Mouse (Mus musculus): ENCODE measurements around the gene Hpse. TPM values are rescaled to one million over a fixed set of nuclear protein-coding genes. Genes with fewer than 3 reads are reported as not detected.

Gene Hpse
- polyA plus RNA-seq (2012) = not detected in 2 replicates

DNA sequence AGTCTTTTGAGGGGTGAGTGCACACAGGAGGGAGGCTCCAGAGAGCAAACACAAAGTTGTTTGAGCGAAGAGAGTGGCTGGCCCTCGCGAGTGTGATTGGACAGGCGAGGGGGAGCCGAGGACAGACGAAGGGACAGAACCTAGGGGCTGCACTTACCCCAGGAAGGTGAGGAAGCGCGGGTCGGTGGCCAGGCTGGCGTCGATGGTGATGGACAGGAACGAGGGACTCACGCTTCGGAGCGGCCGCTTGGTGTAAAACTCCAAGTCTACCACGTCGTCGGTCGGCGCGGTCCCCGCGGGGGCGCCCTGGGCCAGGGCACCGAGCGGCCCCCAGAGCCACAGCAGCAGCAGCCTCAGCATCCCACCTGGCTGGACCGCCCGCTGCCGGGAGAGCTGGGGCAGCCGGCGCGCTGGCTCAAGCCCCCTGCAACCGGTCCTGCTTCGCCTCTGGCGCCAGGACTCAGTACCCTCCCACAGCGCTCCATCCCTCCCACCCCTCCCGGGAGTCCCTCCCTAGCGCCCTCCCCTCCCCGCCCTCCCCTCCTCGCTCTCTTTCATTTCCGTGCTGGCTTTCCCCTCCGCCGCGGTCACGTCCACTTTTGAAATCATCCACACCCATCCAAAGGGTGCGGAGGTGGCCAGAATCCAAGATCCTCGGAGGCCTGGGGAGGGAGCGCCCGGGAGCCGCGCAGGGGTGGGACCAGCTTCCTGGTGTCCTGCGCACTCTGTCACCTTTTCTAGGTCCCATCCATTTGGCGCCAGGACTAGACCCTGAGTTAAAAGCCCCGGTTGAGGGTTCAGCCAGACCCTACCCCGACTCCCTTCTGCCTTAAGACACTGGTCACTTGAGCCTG, at the start of gene Hpse:
Gene Hpse (minus strand): TSS at position 482 of the 854 bp plus-strand sequence.
- Histone ChIP-seq H3K36me3 (ENCODE audit: control insufficient read depth) (no peaks in the 10 kb centered on the region), H3K4me1 (ENCODE audit: control insufficient read depth) (peaks cover 2% of the 10 kb centered on the region; the same call in 1 of the 2 replicates), H3K9me3 (ENCODE audit: control insufficient read depth, low read length) (peaks cover 6% of the 10 kb centered on the region), H3K27me3 (ENCODE audit: control insufficient read depth) (peaks cover 31% of the 10 kb centered on the region), H3K4me3 (replicated peaks) (peak within 1 kb of the TSS; percentile 38)
- TF ChIP-seq TAL1 (IDR thresholded peaks at IDR 0.05; ENCODE audit: low read length) = no peak
- no peak for TF ChIP-seq GATA1 (IDR thresholded peaks at IDR 0.05; ENCODE audit: low read length)

DNA sequence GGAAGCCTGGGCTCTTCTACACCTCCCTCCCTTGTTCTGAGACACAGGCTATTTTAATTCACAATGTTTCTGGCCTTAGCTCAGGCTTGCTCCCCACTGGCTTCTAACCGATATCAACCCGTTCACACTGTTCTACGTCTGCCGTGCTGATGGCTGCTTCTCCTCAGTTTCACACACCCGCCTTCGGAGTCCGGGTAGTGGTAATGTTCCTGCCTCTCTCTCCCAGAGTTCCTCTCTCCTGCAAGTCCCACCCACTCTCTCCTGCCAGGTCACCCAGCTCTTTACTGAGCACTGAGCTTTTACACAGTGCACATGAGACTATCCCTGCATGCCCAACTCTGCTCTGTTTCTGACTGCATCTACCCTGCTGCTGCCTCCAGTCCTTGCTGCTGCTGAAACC, 46.5 kb upstream of the Hpse start:
- Histone ChIP-seq H3K4me3 (replicated peaks) (no peak overlapping the region), H3K9me3 (ENCODE audit: control insufficient read depth, low read length) (no peaks in the 10 kb centered on the region), H3K36me3 (ENCODE audit: control insufficient read depth) (peaks cover 98% of the 10 kb centered on the region), H3K27me3 (ENCODE audit: control insufficient read depth) (no peaks in the 10 kb centered on the region), H3K4me1 (ENCODE audit: control insufficient read depth) (no peaks in the 10 kb centered on the region)
- TF ChIP-seq TAL1 (IDR thresholded peaks at IDR 0.05; ENCODE audit: low read length) = no peak
- no peak for TF ChIP-seq GATA1 (IDR thresholded peaks at IDR 0.05; ENCODE audit: low read length)

DNA sequence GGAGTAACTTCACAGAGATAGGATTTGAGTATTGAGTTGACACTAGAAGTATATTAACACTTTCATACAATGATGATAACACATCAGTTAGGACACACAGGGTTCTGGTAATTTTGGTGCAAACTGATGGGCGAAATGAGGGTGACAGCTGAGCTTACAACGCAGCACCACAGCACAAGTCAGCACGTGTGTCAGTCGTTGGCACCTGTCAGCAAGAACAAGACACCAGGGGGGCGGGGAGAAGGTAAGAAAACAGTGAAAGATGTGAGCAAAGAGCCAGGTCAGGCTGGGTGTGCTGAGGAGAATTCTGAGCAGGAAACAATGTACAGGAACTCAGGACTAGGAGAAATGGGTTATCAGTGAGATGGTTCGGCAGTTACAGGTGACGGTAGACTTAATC, 42.2 kb upstream of the Hpse start:
- peaks cover 69% of the 10 kb centered on the region for H3K36me3 ChIP-seq (ENCODE audit: control insufficient read depth)
- no peaks in the 10 kb centered on the region for H3K27me3 ChIP-seq (ENCODE audit: control insufficient read depth)
- no peak overlapping the region for H3K4me3 ChIP-seq (replicated peaks)
- no peaks in the 10 kb centered on the region for H3K4me1 ChIP-seq (ENCODE audit: control insufficient read depth)
- peaks cover 4% of the 10 kb centered on the region for H3K9me3 ChIP-seq (ENCODE audit: control insufficient read depth, low read length)
- TF ChIP-seq TAL1 (IDR thresholded peaks at IDR 0.05; ENCODE audit: low read length) (no peak), GATA1 (IDR thresholded peaks at IDR 0.05; ENCODE audit: low read length) (no peak)

DNA sequence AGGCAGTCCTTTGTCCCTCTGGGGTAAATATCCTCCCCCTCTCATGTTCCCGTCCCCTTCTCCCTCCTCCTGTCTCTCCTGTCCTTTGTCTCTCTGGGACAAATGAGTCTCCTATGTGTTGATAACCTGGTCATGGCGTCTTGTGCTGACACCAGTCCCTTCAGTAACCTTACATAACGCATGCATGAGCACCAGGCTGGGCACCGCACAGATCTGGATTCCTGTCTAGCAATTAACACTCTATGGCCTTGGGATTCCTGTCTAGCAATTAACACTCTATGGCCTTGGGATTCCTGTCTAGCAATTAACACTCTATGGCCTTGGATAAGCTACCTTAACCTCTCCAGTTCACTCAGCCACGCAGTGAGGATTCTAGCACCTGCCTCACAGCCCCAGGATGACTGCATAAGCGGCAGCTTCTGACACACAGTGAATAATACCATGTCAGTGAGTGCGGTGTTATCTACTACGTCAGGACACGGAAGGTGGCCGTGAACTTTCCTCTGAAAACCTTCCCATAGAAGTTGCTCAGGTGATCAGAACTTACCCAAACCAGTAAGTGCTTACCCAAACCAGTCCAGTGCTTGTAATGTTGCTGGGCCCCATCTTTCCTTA, 40.6 kb upstream of the Hpse start:
- H3K4me1 ChIP-seq (ENCODE audit: control insufficient read depth) = no peaks in the 10 kb centered on the region
- H3K4me3 ChIP-seq (replicated peaks) = no peak overlapping the region
- peaks cover 4% of the 10 kb centered on the region for H3K9me3 ChIP-seq (ENCODE audit: control insufficient read depth, low read length)
- TF ChIP-seq GATA1 (IDR thresholded peaks at IDR 0.05; ENCODE audit: low read length) = no peak
- no peak for TF ChIP-seq TAL1 (IDR thresholded peaks at IDR 0.05; ENCODE audit: low read length)
- peaks cover 53% of the 10 kb centered on the region for H3K36me3 ChIP-seq (ENCODE audit: control insufficient read depth)
- no peaks in the 10 kb centered on the region for H3K27me3 ChIP-seq (ENCODE audit: control insufficient read depth)

DNA sequence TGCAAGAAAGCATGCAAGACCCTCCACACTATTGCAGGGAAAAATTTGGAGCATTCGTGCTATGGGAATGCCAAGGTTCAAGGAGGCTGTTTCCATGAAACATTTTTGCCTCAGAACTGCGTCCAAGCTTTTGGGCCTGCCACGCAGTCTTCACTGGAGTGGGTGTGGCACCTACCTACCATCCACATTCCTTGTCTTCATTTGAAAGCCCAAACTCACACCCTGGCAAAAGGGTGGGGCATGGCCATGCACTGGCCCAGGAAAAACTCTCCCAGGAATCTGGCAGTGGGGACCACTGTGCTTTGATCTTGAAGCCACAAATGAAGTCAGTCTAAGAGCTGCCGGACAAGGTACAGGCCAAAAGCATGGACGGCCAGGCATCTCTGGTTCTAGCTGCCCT, 38.6 kb upstream of the Hpse start:
- Histone ChIP-seq H3K36me3 (ENCODE audit: control insufficient read depth) (peaks cover 33% of the 10 kb centered on the region), H3K4me1 (ENCODE audit: control insufficient read depth) (no peaks in the 10 kb centered on the region), H3K27me3 (ENCODE audit: control insufficient read depth) (no peaks in the 10 kb centered on the region), H3K9me3 (ENCODE audit: control insufficient read depth, low read length) (peaks cover 4% of the 10 kb centered on the region), H3K4me3 (replicated peaks) (no peak overlapping the region)
- TF ChIP-seq TAL1 (IDR thresholded peaks at IDR 0.05; ENCODE audit: low read length) (no peak), GATA1 (IDR thresholded peaks at IDR 0.05; ENCODE audit: low read length) (no peak)

DNA sequence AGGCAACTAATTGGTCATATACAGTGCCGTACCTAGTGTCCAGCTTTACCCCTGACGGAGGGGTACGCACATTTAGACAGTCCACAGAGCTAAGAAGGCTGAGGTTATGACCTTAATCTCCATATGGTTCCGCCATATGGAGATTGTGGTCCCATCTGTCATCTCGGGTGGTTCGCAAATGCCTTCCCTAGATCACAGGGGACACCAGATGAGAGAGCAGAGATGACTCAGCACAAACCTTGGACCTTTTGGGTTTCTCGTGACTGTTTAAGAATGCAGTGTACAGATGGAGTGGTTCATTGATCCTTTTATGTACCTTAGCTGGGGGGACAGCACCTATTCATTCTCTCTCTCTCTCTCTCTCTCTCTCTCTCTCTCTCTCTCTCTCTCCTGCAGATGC, 33.9 kb upstream of the Hpse start:
- Histone ChIP-seq H3K27me3 (ENCODE audit: control insufficient read depth) (no peaks in the 10 kb centered on the region), H3K9me3 (ENCODE audit: control insufficient read depth, low read length) (peaks cover 4% of the 10 kb centered on the region), H3K36me3 (ENCODE audit: control insufficient read depth) (no peaks in the 10 kb centered on the region), H3K4me3 (replicated peaks) (no peak overlapping the region), H3K4me1 (ENCODE audit: control insufficient read depth) (no peaks in the 10 kb centered on the region)
- no peak for TF ChIP-seq GATA1 (IDR thresholded peaks at IDR 0.05; ENCODE audit: low read length)
- TF ChIP-seq TAL1 (IDR thresholded peaks at IDR 0.05; ENCODE audit: low read length) = no peak

DNA sequence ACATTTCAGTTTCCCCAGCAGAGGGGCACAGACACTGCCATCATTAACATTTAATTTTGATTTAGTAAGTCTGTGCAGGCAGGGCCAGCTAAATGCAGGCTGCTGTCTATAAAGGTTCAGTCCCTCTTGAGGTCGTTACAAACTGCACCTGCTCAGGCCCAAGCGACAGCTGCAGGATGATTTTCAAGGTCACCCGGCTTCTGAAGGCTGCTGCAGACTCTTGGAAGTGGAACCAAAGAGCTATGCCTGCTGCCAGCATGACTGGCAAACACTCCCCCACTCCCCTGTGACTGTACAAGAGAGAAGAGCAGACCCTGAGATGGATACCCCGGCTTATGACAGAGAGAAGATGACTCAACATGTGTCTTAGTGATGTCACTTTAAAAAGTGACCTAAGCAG, 32.1 kb upstream of the Hpse start:
- Histone ChIP-seq H3K27me3 (ENCODE audit: control insufficient read depth) (no peaks in the 10 kb centered on the region), H3K4me3 (replicated peaks) (no peak overlapping the region), H3K4me1 (ENCODE audit: control insufficient read depth) (no peaks in the 10 kb centered on the region), H3K9me3 (ENCODE audit: control insufficient read depth, low read length) (peaks cover 3% of the 10 kb centered on the region), H3K36me3 (ENCODE audit: control insufficient read depth) (no peaks in the 10 kb centered on the region)
- TF ChIP-seq TAL1 (IDR thresholded peaks at IDR 0.05; ENCODE audit: low read length) (no peak), GATA1 (IDR thresholded peaks at IDR 0.05; ENCODE audit: low read length) (no peak)

DNA sequence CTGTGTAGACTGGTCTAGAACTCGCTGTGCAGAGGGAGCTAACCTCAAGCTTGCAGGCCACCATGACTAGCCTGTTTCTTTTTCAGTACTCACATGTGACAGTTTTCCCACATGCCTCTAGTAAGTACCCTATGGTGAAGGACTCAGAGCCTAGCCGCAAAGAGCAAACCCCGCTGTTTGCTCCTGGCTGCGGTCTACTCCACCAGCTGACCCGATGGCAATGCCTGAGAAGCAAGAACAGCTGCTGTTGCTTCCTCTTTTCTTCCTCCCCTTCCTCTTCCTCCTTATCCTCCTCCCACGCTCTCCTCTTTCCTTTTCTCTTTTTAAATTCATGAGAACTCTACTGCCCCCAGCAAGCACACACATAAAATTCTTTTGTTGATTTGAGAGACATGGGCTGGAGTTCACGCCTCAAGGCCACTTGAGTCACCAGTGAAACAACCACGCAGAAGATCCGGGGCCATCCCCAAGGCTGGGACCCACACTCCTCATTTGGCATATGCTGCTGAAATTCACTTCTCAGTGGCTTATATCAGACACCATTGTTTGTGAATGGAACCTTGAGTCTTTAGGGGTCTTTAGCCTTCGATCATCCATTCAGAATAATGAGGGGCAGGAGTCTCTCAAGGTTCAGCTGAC, 31.2 kb upstream of the Hpse start:
- H3K36me3 ChIP-seq (ENCODE audit: control insufficient read depth) = no peaks in the 10 kb centered on the region
- no peak overlapping the region for H3K4me3 ChIP-seq (replicated peaks)
- no peaks in the 10 kb centered on the region for H3K27me3 ChIP-seq (ENCODE audit: control insufficient read depth)
- peaks cover 3% of the 10 kb centered on the region for H3K9me3 ChIP-seq (ENCODE audit: control insufficient read depth, low read length)
- H3K4me1 ChIP-seq (ENCODE audit: control insufficient read depth) = no peaks in the 10 kb centered on the region
- TF ChIP-seq TAL1 (IDR thresholded peaks at IDR 0.05; ENCODE audit: low read length) (no peak), GATA1 (IDR thresholded peaks at IDR 0.05; ENCODE audit: low read length) (no peak)

DNA sequence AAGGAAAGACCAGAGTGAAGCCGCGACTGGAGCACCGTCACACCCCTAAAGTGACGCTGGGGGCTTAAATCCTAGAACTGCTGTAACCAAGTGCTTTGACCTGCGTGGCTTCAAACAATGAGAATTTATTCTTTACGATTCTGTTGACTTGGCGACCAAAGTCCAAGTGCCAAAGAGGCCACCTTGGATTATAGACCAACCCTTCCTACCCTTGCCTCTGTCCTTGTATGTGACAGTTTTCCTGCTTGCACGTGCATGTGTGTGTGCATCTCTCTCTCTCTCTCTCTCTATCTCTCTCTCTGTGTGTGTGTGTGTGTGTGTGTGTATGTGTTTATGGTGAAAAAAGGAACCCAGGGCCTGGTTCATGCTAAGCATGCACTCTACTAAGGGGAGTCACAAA, 19.3 kb upstream of the Hpse start:
- Histone ChIP-seq H3K27me3 (ENCODE audit: control insufficient read depth) (no peaks in the 10 kb centered on the region), H3K36me3 (ENCODE audit: control insufficient read depth) (no peaks in the 10 kb centered on the region), H3K4me1 (ENCODE audit: control insufficient read depth) (peaks cover 10% of the 10 kb centered on the region), H3K9me3 (ENCODE audit: control insufficient read depth, low read length) (peaks cover 19% of the 10 kb centered on the region), H3K4me3 (replicated peaks) (no peak overlapping the region)
- TF ChIP-seq GATA1 (IDR thresholded peaks at IDR 0.05; ENCODE audit: low read length) (no peak), TAL1 (IDR thresholded peaks at IDR 0.05; ENCODE audit: low read length) (no peak)

All from erythroblast, embryonic 14.5 days (primary cell).